Mouse (Mus musculus) cortical plate, adult 2 months (tissue): ENCODE measurements around the gene Arhgef3.

Experiments used
- CTCF ChIP-seq: fragments of 200-500 bp; IDR thresholded peaks from 2 replicates; pipeline ENCODE4 v1.5.1; 2011; ENCODE audit warnings: mild to moderate bottlenecking, control low read depth, low read length; ENCODE audit not compliant: insufficient read depth; ENCODE audit errors: extremely low read depth
- POLR2A ChIP-seq: fragments of 200-500 bp; IDR thresholded peaks from 2 replicates; pipeline ENCODE4 v1.6.1; 2011; ENCODE audit warnings: mild to moderate bottlenecking, low read length, control low read depth; ENCODE audit not compliant: insufficient read depth; ENCODE audit errors: extremely low read depth

DNA sequence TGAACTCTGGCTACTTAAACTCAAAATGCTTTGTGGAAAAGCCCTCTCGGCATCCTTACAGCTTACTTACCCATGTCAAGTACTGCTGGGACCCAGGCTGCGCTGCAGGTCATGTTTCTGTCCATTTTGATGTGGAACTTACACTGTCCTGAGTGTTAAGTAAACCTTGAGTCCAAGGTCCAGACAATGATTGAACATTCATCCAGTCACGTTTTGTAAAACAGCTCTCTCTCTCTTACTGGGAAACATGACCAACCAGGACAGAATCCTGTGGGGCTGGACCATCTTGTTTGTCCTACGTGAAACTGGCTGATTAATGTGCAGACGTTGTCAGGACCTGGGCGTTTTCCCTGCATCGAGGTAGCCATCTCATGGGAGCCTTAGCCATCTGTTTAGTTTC lies 13.0 kb upstream of the Arhgef3 start:
- TF ChIP-seq CTCF (no peak), POLR2A (no peak)
